ENCODE assay signal across 8 mouse cellular contexts in the genomic region with DNA sequence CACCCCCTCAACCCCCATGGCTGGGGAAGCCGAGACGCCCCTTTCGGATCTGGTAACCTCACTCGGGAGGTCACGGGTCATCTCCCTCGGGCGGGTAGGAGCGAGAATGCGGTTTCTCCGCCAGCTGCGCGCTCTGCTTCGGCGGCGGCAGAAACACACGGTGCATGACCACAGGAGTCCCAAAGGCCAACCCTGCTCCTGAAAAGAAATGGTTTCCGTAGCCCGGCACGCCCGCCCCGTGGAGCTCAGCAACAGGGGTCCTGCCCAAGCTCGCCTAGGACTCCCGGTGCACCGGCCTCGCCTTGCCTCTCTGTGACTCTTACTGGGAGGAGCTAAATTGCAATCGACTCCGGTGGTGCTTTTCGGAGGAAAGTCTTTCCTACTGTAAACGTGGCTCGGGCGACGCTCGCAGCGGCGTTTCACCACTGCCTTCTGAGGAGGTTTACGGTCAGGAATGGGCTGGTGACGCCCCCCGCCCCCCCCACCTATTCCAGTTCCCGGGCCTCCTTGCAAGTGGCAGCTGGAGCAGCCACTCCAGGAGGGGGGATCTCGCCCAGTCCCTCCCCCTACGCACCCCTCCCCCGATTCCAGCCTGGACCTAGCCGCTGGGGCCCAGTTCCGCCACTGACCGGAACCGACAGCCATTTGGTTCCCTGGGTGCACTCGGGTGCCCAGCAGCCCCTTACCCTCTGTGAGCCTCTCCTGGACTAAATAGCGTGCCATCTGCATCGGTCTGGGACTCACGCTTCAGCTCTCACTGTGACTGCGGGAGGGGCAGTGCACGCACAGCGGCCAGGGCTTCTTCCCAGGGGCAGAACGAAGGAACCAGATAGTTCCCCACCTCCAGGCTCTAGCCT. TPM values are rescaled to one million over a fixed set of nuclear protein-coding genes. Genes with fewer than 3 reads are reported as not detected.
DNase-seq lines count a peak whose midpoint lies in the region; ATAC-seq and TF ChIP-seq lines count a peak whose summit lies in the region.

No protein-coding gene starts in this region.

- POLR2A ChIA-PET in Patski (lab: Charles Lee), result interaction anchor here (0.8 to 0.9 kb wide), 2 partner anchors 545 to 641 kb away, joined by 3 read pairs; no protein-coding TSS in a partner anchor

- H3K4me3 ChIP-seq in hindbrain, embryonic 14.5 days (replicated peaks; ENCODE audit: low read length), result peak overlapping the region; percentile 52

- peak overlapping the region; percentile 98 for H3K27ac ChIP-seq in hindbrain, embryonic 14.5 days

- no peaks in the 10 kb centered on the region for H3K9me3 ChIP-seq in hindbrain, embryonic 14.5 days (ENCODE audit: control insufficient read depth, low read length)

- H3K4me2 ChIP-seq in hindbrain, embryonic 14.5 days (replicated peaks), result peak overlapping the region; percentile 89

- CTCF ChIA-PET in Patski (lab: Charles Lee), result interaction anchor here (0.6 to 2.4 kb wide), 8 partner anchors 190 to 888 kb away, joined by 3 to 15 read pairs (median 3); no protein-coding TSS in a partner anchor

- ATAC-seq in Patski, result peak; percentile 76
- ATAC-seq in hindbrain, embryonic 14.5 days (ENCODE audit: low FRiP score), result peak; percentile 66
- ATAC-seq in megakaryocyte, adult 5-6 weeks (ENCODE audit: poor library complexity, severe bottlenecking), result peak; percentile 33

- peak overlapping the region; percentile 81 for H3K9ac ChIP-seq in hindbrain, embryonic 14.5 days

- no peaks in the 10 kb centered on the region for H3K27me3 ChIP-seq in Patski
- H3K27me3 ChIP-seq in hindbrain, embryonic 14.5 days (ENCODE audit: control insufficient read depth, insufficient read depth, low read length), result no peaks in the 10 kb centered on the region

- TF ChIP-seq CTCF in Patski (IDR thresholded peaks at IDR 0.05), result no peak

- H3K4me1 ChIP-seq in hindbrain, embryonic 14.5 days (replicated peaks; ENCODE audit: control insufficient read depth, insufficient read depth, low read length), result peaks cover 8% of the 10 kb centered on the region

- under 1% methylated on average over 54 of the region's 54 CpGs for WGBS in hindbrain, embryonic 14.5 days

- in situ Hi-C loops in Patski (cut with MboI; ENCODE audit: low pct_unique_long_range_greater_than_20kb), result loop anchor here (5.0 kb wide), 3 partner anchors 411 to 879 kb away; no protein-coding TSS in a partner anchor

- DNase-seq in Patski (ENCODE audit: low read depth, low spot score), result no peak
- DNase-seq in cerebellum, postnatal 14 days, result peak; percentile 81 to 84
- peak; percentile 53 to 55 for DNase-seq in frontal cortex, postnatal 25 days (ENCODE audit: low spot score in 2 of 2)
- DNase-seq in hindbrain, embryonic 14.5 days (ENCODE audit: low spot score), result peak; percentile 79
- peak; percentile 44 to 53 for DNase-seq in left cerebral cortex, adult 8-10 months (ENCODE audit: low spot score in 2 of 2)
- DNase-seq in right cerebral cortex, postnatal 25 days, result peak; percentile 75
- peak; percentile 67 for DNase-seq in urinary bladder, postnatal 25 days (ENCODE audit: low spot score)

- no peaks in the 10 kb centered on the region for H3K36me3 ChIP-seq in hindbrain, embryonic 14.5 days (replicated peaks; ENCODE audit: control insufficient read depth, insufficient read depth)

RNA-seq across cellular contexts. Expression of a gene that starts 4.9 kb away (rescaled TPM):
- polyA plus RNA-seq in Patski (2021), result 73.4 TPM
- polyA plus RNA-seq in hindbrain, embryonic 14.5 days (2014; fragmentation: Nextera tagmentation; extraction: Ambion mirVana), result 182 and 195 TPM in 2 replicates
- total RNA-seq in left cerebral cortex, adult 8-10 months (2022), result 10 to 100 TPM; 12.1 to 14.7 (median 13.9) TPM
- 1.7 and 2.5 TPM in 2 replicates for total RNA-seq in megakaryocyte, adult 5-6 weeks (2015)
- total RNA-seq in megakaryocyte, adult 5-6 weeks (2017), result 1.7 and 3.8 TPM in 2 replicates
